Mouse (Mus musculus) thymus, postnatal 10 days (tissue): ENCODE measurements around the gene Pilra.

Experiments used
- DNase-seq, 2 experiments: peaks; one replicate each; pipeline ENCODE4 v3.0.0; 2021; ENCODE audit warnings: low spot score in 2 of 2

Gene Pilra

DNA sequence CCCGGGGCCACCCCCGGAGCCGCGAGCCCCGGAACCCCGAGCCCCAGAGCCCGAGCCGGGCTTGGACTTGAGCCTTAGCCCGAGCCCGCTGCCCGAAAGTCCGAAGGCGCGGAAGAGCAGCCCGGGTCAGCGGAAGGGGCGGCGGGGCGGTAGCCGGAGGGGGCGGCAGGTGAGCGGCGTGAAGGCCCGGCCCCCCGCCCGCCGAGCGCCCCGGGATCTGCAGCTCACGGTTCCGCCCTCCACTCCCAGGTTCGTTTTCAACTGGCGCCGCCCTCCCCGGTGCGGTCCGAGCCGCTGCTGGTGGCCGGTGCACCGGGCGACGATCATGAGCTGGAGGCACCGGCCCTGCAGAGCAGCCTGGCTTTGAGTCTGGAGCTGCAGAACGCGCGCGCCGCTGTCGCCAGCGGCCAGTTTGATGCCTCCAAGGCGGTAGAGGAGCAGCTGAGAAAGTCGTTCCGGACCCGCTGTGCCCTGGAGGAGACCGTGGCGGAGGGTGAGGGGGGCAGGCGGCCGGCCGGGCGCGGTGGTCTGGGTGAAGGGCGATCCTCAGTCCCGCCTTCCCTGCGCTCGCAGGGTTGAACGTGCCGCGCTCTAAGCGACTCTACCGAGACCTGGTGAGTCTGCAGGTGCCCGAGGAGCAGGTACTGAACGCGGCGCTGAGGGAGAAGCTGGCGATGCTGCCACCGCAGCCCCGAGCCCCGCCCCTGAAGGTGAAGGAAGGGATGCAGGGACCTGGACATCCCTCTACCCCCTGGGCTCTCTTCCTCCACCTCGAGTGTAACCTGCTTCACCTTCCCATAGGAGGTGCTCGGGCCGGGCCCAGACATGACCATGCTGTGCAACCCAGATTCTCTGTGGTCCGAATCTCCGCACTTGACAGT lies 56.8 kb downstream of the Pilra start:
- DNase-seq: peak; percentile 39 to 44

GRCm38 (mm10) chr5:137778635-137779034 lies 57.4 kb downstream of the Pilra start, which contains the start of gene Ppp1r35:
TSS of gene Ppp1r35 (plus strand) at chr5:137778849.
- peak; percentile 91 to 94 for DNase-seq

- no peak for DNase-seq
These were observed 58.7 kb downstream of the Pilra start for GRCm38 (mm10) chr5:137777267-137777845.

GRCm38 (mm10) chr5:137776408-137776918 lies 59.6 kb downstream of the Pilra start:
- DNase-seq: peak in 1 of 2 experiments; percentile 50

- DNase-seq: no peak
These were observed 60.3 kb downstream of the Pilra start for GRCm38 (mm10) chr5:137775587-137776290.

DNA sequence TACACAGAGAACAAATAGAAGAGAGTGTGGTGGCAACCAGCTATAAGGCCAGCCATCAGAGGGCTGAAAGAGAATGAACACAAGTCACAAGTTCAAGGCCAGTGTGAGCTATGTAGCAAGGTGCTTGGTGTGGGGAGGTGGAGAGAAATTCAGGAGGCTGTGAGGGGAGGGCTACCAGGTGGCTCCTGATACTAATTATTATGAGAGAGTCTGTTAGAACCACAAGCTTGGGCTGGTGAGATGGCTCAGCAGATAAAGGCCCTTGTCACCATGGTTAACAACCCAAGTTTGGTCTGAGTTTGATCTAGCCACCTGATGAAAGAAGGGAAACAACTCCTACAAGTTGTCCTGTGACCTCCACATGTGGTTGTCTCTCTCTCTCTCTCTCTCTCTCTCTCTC lies 63.3 kb downstream of the Pilra start:
- no peak for DNase-seq
